Mouse (Mus musculus) embryonic fibroblast, embryonic 13.5 days (primary cell): Measurements from ENCODE around the gene Bloc1s2. TPM values are rescaled to one million over a fixed set of nuclear protein-coding genes. Genes with fewer than 3 reads are reported as not detected.

Experiments used
- H3K27ac ChIP-seq: 2 replicates; pipeline ENCODE4 v1.5.1; 2012; ENCODE audit warnings: low read length, control low read depth, inconsistent platforms; ENCODE audit not compliant: insufficient read depth
- H3K4me1 ChIP-seq: 2 replicates; pipeline ENCODE4 v1.6.1; 2011; ENCODE audit warnings: low read length; ENCODE audit not compliant: control insufficient read depth, insufficient read depth
- H3K4me3 ChIP-seq: 2 replicates; pipeline ENCODE4 v1.5.1; 2011; ENCODE audit warnings: mild to moderate bottlenecking, control low read depth, low read length; ENCODE audit not compliant: insufficient read depth
- CTCF ChIP-seq: IDR thresholded peaks from 2 replicates; pipeline ENCODE4 v1.5.1; 2011; ENCODE audit warnings: mild to moderate bottlenecking, control low read depth, low read length, moderate library complexity, borderline replicate concordance; ENCODE audit not compliant: insufficient read depth
- POLR2A ChIP-seq: IDR thresholded peaks from 2 replicates; pipeline ENCODE4 v1.6.1; 2011; ENCODE audit warnings: low read depth, mild to moderate bottlenecking, control low read depth, low read length, moderate library complexity
- polyA plus RNA-seq: library from polyadenylated mRNA; stranded (reverse); fragments of >200 nt; gene quantifications from 2 replicates; pipeline ENCODE4 v1.2.4, GENCODE M21; 2011; ENCODE audit warnings: low read depth; ENCODE audit not compliant: missing spikeins, insufficient read length

Gene Bloc1s2
- polyA plus RNA-seq, result 58.1 and 70.9 TPM in 2 replicates

- no peak within 1 kb of the TSS for H3K27ac ChIP-seq
- TF ChIP-seq POLR2A (peak; percentile 81), CTCF (no peak)
Measured at GRCm38 (mm10) chr19:44145702-44146567, at the start of gene Bloc1s2. Gene Bloc1s2 (minus strand): TSS chr19:44146446.

GRCm38 (mm10) chr19:44195138-44195537 lies 48.9 kb upstream of the Bloc1s2 start:
- TF ChIP-seq POLR2A, result no peak
- peak; percentile 89 for TF ChIP-seq CTCF
- H3K4me1 ChIP-seq, result no peaks in the 10 kb centered on the region
- H3K4me3 ChIP-seq, result no peak overlapping the region
- no peak overlapping the region for H3K27ac ChIP-seq

More at GRCm38 (mm10) chr19:44145702-44146567, at the start of gene Bloc1s2:
- Histone ChIP-seq H3K4me1 (peaks cover 3% of the 10 kb centered on the region; the same call in 1 of the 2 replicates), H3K4me3 (peak within 1 kb of the TSS; percentile 81)

- no peak overlapping the region for H3K4me3 ChIP-seq
- no peak for TF ChIP-seq CTCF
- TF ChIP-seq POLR2A, result no peak
- no peaks in the 10 kb centered on the region for H3K4me1 ChIP-seq
- no peak overlapping the region for H3K27ac ChIP-seq
Measured at GRCm38 (mm10) chr19:44193906-44194305, 47.7 kb upstream of the Bloc1s2 start.

- H3K27ac ChIP-seq, result no peak within 1 kb of the TSS
- H3K4me3 ChIP-seq, result no peak within 1 kb of the TSS
- no peak for TF ChIP-seq CTCF
- TF ChIP-seq POLR2A, result no peak
- no peaks in the 10 kb centered on the region for H3K4me1 ChIP-seq
Measured at GRCm38 (mm10) chr19:44192342-44192741, 46.1 kb upstream of the Bloc1s2 start, which contains the start of gene Pkd2l1. Gene Pkd2l1 (minus strand): TSS chr19:44192442.

GRCm38 (mm10) chr19:44189056-44189455 lies 42.8 kb upstream of the Bloc1s2 start:
- Histone ChIP-seq H3K4me3 (no peak overlapping the region), H3K27ac (no peak overlapping the region), H3K4me1 (no peaks in the 10 kb centered on the region)
- no peak for TF ChIP-seq POLR2A
- no peak for TF ChIP-seq CTCF

- Histone ChIP-seq H3K4me1 (no peaks in the 10 kb centered on the region), H3K4me3 (no peak overlapping the region), H3K27ac (no peak overlapping the region)
- TF ChIP-seq POLR2A (no peak), CTCF (no peak)
Measured at GRCm38 (mm10) chr19:44183968-44184367, 37.7 kb upstream of the Bloc1s2 start.

- Histone ChIP-seq H3K4me3 (no peak overlapping the region), H3K4me1 (no peaks in the 10 kb centered on the region), H3K27ac (no peak overlapping the region)
- TF ChIP-seq CTCF (no peak), POLR2A (no peak)
Measured at GRCm38 (mm10) chr19:44180502-44180901, 34.3 kb upstream of the Bloc1s2 start.

GRCm38 (mm10) chr19:44176741-44177140 lies 30.5 kb upstream of the Bloc1s2 start:
- H3K4me3 ChIP-seq, result no peak overlapping the region
- no peaks in the 10 kb centered on the region for H3K4me1 ChIP-seq
- no peak for TF ChIP-seq CTCF
- TF ChIP-seq POLR2A, result no peak
- H3K27ac ChIP-seq, result no peak overlapping the region

- TF ChIP-seq POLR2A (no peak), CTCF (no peak)
- Histone ChIP-seq H3K4me1 (no peaks in the 10 kb centered on the region), H3K4me3 (no peak overlapping the region), H3K27ac (no peak overlapping the region)
Measured at GRCm38 (mm10) chr19:44174835-44175234, 28.6 kb upstream of the Bloc1s2 start.

- no peak overlapping the region for H3K27ac ChIP-seq
- H3K4me1 ChIP-seq, result no peaks in the 10 kb centered on the region
- TF ChIP-seq POLR2A (no peak), CTCF (no peak)
- H3K4me3 ChIP-seq, result no peak overlapping the region
Measured at GRCm38 (mm10) chr19:44161515-44161914, 15.3 kb upstream of the Bloc1s2 start.
